Mouse (Mus musculus) C2C12 (cell line): ENCODE results near the gene Bcdin3d.

Experiments used
- CEBPB ChIP-seq: IDR thresholded peaks from one replicate; pipeline ENCODE4 v1.6.1; 2011; ENCODE audit warnings: low read depth, mild to moderate bottlenecking, control low read depth, moderate library complexity
- CTCF ChIP-seq: IDR thresholded peaks from one replicate; pipeline ENCODE4 v1.5.1; 2011; ENCODE audit not compliant: control insufficient read depth, insufficient read depth, insufficient read length
- FOSL1 ChIP-seq: IDR thresholded peaks from one replicate; pipeline ENCODE4 v1.8.0; 2011; ENCODE audit warnings: mild to moderate bottlenecking, low read length; ENCODE audit not compliant: poor library complexity, insufficient read depth, severe bottlenecking
- MAX ChIP-seq: IDR thresholded peaks from one replicate; pipeline ENCODE4 v1.6.1; 2011; ENCODE audit warnings: mild to moderate bottlenecking, control low read depth
- MYOD1 ChIP-seq: IDR thresholded peaks from one replicate; pipeline ENCODE4 v1.6.1; 2011; ENCODE audit warnings: low read depth; ENCODE audit not compliant: control insufficient read depth, insufficient read length
- MYOG ChIP-seq: IDR thresholded peaks from one replicate; pipeline ENCODE4 v1.6.1; 2011; ENCODE audit not compliant: control insufficient read depth, insufficient read length; ENCODE audit errors: extremely low read depth
- USF1 ChIP-seq: IDR thresholded peaks from one replicate; pipeline ENCODE4 v1.6.1; 2011; ENCODE audit warnings: low read depth, mild to moderate bottlenecking, control low read depth, moderate library complexity

GRCm38 (mm10) chr15:99472972-99473371, 1.6 kb downstream of the Bcdin3d start:
- TF ChIP-seq CTCF: no peak
- TF ChIP-seq MYOD1: no peak
- no peak for TF ChIP-seq MYOG
- no peak for TF ChIP-seq CEBPB
- no peak for TF ChIP-seq MAX
- no peak for TF ChIP-seq USF1
- TF ChIP-seq FOSL1: no peak
